Mouse (Mus musculus): Measurements from ENCODE around the gene Dlgap1.

DNA sequence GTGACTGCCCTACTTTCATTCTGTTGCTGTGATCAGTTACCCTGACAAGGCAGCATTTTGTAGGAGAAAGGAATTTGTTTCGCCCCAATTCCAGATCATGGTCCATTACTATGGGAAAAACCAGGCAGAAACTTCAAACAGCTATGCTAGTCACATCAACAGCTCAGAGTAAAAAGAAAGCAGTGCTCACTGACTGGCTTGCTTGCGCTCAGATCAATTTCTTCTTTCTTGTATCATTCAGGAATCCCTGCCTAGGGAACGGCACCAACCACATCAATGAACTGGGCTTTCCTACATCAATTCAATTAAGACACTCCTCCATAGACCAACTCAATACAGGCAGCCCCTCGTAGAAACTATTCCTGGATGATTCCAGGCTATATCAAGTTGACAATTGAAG lies 572.9 kb downstream of the Dlgap1 start:
- TF ChIP-seq CTCF (conservative IDR thresholded peaks at IDR 0.05; ENCODE audit: low read length) (no peak), POU5F1 (IDR thresholded peaks at IDR 0.05; ENCODE audit: borderline replicate concordance, low read length) (no peak), NANOG (IDR thresholded peaks at IDR 0.05; ENCODE audit: borderline replicate concordance, low read length) (no peak)
